Mouse (Mus musculus): Measurements from ENCODE around the gene Asxl2.
A peak's percentile ranks its signal among the peaks of the same experiment; 100 is the strongest.

Asxl2 gene

DNA sequence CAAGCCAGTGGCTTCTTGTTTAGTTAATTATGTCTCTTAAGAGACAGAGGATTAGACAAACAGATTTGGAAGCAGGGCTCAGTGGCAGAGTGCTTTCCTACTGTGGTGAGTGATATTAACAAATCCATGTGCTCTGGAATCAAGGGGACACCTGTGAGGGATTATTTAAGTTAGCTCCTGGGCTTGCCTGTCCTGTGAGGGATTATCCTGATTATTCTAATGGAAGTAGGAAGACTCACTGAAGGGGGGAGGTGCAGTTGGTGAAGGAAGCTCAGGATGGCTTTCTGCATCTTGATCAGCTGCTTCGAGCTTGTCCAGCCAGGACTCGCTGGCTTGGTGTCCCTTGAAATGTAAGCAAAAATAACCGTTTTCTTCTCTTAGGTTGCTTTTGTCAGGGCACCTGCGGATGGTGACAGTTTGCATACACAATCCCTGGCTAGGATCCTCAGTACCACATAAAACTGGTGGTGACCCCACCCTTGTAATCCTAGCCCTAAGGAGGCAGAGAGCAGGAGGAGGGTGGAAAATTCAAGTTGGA lies 119.5 kb downstream of the Asxl2 start:
- DNase-seq (ENCODE audit: extremely low spot score, low spot score): no peak

DNA sequence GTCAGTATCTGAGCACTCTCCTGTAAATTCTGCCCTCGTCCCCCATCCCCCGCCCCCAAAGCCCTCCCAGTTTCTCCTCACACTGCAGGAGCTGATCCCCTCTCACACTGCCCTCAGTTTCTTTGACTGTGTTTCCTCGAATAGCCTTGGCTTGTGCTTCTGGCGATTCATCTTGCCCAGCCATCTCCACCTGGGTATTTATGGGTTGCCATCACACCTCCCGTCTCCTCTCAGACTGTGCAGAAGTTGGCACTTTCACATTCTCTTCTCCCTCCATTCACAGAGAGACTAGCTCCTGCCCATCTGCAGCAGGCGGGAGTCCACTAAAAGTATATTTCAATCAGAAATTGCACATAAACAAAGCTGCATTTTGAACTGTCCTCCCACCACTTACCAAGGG lies 120.1 kb downstream of the Asxl2 start:
- DNase-seq (ENCODE audit: extremely low spot score, low spot score): no peak

DNA sequence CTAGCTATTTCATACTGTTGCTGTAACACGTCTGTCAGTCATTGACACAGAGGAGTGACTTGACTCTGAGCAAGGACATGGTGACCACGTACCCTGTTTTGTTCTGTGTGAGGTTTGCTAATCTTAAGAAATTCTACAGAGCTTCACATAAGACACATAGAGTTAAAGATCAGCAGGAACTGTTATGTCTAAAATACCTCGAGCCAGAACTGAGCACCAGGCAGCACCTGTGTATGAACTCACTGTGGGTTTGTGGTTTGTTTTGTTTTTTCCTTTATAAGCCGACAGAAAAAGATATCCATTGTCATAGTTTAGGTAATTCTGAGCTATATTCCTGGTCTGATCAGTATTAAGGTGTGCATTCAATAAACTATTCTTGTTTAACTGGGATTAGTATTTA lies 120.8 kb downstream of the Asxl2 start:
- no peak for DNase-seq (ENCODE audit: extremely low spot score, low spot score)

DNA sequence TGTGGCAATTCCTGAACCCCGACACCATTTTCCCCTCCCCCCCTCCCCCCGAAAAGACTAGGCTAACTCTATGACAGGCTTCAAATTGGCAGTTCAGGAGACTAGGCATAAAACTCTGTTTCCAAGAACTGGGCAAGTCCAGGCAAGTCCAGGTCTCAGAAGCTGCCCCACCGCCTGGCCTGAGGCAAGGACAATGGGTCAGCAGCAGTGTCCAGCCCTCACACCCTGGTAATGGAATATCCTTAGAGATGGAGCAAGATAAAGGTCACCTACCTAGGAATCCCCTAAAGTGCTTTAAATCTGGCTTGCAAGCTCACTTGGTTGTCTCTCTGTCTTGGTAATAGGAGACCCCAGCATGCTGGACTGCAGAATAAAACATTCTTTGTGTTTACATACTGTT lies 121.3 kb downstream of the Asxl2 start:
- no peak for DNase-seq (ENCODE audit: extremely low spot score, low spot score)

DNA sequence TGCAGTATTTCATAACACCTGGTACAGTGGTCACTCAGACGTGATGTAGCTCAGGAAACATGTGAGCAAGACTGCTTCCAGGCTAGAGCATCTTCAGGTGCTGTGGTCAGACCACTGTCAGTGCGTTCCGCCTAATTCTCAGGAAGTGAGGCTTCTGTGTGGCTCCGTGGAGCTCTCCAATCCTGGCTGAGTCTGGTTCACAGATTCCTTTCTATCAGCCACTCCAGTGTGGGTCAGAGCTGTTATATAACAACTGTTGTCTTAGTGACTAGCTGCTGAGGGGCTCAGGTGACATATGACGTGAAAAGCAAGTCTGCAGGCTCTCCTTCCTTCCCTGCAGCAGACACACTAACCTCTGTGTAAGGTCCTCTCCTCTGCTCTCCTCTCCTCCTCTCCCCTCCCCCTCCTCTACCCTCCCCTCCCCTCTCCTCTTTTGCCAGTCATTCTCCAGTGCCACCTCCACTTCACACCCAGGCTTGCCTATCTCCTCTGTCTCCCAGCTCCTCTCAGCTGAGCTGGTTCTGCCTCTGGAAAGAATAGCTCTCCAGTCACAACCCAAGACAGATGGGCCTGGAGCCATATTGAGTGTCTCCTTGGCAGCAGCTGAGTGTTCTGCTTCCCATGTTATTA lies 122.0 kb downstream of the Asxl2 start:
- DNase-seq (ENCODE audit: extremely low spot score, low spot score): no peak

DNA sequence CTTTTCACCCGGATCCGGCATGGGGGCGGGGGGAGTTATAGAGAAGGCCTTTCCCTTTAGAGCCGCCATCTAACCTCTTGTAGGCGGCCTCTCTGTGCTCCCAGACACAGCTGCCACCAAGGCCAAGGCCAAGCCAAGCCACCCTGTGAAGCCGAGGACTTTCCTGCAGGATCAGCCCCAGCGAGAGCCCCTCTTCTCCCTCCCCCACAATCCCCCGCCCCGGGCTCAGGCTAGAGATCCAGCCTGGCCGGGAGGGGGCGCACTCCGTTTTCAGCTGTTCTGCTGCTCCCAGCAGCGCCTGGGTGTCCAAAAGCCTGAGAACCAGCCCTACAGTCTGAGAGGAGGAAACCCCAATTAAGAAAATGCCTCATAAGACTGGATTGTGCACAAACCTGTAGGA lies 123.6 kb downstream of the Asxl2 start:
- DNase-seq (ENCODE audit: extremely low spot score, low spot score): peak; percentile 55

Measured in neural tube, embryonic 10.5 days (tissue).